Mouse (Mus musculus) bone marrow macrophage, adult 2 months (primary cell): ENCODE measurements at regions not wholly inside any gene's neighbourhood (a gene's known extent, or its start where the extent isn't known, plus 50 kb on each side); places are given as distances from the start of the nearest gene placed in this dataset.

Experiments used
- CTCF ChIP-seq: IDR thresholded peaks from 2 replicates; pipeline ENCODE4 v1.5.1; 2012; ENCODE audit warnings: low read depth, mild to moderate bottlenecking, low read length, moderate library complexity
- POLR2A ChIP-seq: IDR thresholded peaks from 2 replicates; pipeline ENCODE4 v1.6.1; 2012; ENCODE audit warnings: mild to moderate bottlenecking, low read depth, low read length, borderline replicate concordance

- TF ChIP-seq CTCF (no peak), POLR2A (no peak)
Observed at GRCm38 (mm10) chr1:152266390-152266789, 120.1 kb downstream of the Tsen15 start.
